ENCODE assay signal across 11 mouse cellular contexts in the genomic region with DNA sequence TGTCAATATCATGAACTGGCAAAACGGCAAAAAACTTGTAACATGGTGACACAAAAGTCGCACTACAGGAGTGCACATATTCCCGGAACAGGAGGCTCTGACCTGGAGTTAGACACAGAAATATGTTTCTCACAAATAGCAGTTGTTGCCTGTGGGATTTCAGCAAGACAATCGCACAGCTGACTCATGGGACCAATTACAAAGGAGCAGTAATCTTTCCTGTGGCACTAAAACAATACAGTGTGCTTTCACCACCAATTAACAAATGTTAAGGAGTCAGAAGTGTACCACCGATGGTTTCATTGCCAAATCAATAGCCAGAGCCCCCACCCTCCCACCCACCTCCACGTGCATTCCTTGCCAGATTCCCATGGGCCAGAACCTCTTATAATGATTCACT.
DNase-seq lines count a peak whose midpoint lies in the region; ATAC-seq and TF ChIP-seq lines count a peak whose summit lies in the region.
"Had no signal": no experiment of that assay in that cellular context is flagged by ENCODE, and none has a peak within 500 bp of the region (broad histone marks: within the 10 kb centered on the region; RNA-seq: fewer than 3 reads in every experiment).

No protein-coding gene starts in this region.

- no peaks in the 10 kb centered on the region for H3K9me3 ChIP-seq in heart, embryonic 11.5 days (replicated peaks; ENCODE audit: control insufficient read depth, low read length)
- H3K9me3 ChIP-seq in neural tube, embryonic 12.5 days, result no peaks in the 10 kb centered on the region
- H3K9me3 ChIP-seq in forebrain, postnatal 0 days (ENCODE audit: low read length), result no peaks in the 10 kb centered on the region
- H3K9me3 ChIP-seq in neural tube, embryonic 15.5 days (replicated peaks), result no peaks in the 10 kb centered on the region

- no peaks in the 10 kb centered on the region for H3K27me3 ChIP-seq in heart, embryonic 11.5 days (ENCODE audit: control insufficient read depth, insufficient read depth, low read length)
- H3K27me3 ChIP-seq in neural tube, embryonic 12.5 days (replicated peaks), result no peaks in the 10 kb centered on the region
- no peaks in the 10 kb centered on the region for H3K27me3 ChIP-seq in forebrain, postnatal 0 days (ENCODE audit: insufficient read depth, low read length)
- no peaks in the 10 kb centered on the region for H3K27me3 ChIP-seq in neural tube, embryonic 15.5 days (replicated peaks)

- peaks cover 41% of the 10 kb centered on the region for H3K4me1 ChIP-seq in heart, embryonic 11.5 days (ENCODE audit: control insufficient read depth, insufficient read depth, low read length)
- peaks cover 42% of the 10 kb centered on the region for H3K4me1 ChIP-seq in neural tube, embryonic 12.5 days
- peaks cover 4% of the 10 kb centered on the region; the same call in 1 of the 2 replicates for H3K4me1 ChIP-seq in forebrain, postnatal 0 days (ENCODE audit: insufficient read depth)
- H3K4me1 ChIP-seq in neural tube, embryonic 15.5 days, result peaks cover 62% of the 10 kb centered on the region

- H3K27ac ChIP-seq in heart, embryonic 11.5 days (ENCODE audit: low read depth, low read length), result no peak overlapping the region
- no peak overlapping the region for H3K27ac ChIP-seq in neural tube, embryonic 12.5 days
- peak overlapping the region; percentile 97 for H3K27ac ChIP-seq in forebrain, postnatal 0 days (ENCODE audit: low read depth, low read length)
- peak overlapping the region; percentile 94 for H3K27ac ChIP-seq in neural tube, embryonic 15.5 days (replicated peaks)

- 67% methylated on average over 6 of the region's 6 CpGs for WGBS in heart, embryonic 11.5 days (ENCODE audit: insufficient replicate concordance)
- 50% methylated on average over 6 of the region's 6 CpGs for whole genome bisulfite sequencing in neural tube, embryonic 12.5 days
- 28% methylated on average over 6 of the region's 6 CpGs for WGBS in forebrain, postnatal 0 days
- 28% methylated on average over 6 of the region's 6 CpGs for WGBS in neural tube, embryonic 15.5 days

- ATAC-seq in heart, embryonic 11.5 days (replicated peaks; ENCODE audit: insufficient number of reproducible peaks, low FRiP score, low TSS enrichment), result no peak
- ATAC-seq in neural tube, embryonic 12.5 days (ENCODE audit: low FRiP score, low read depth), result no peak
- peak; percentile 4; the same call in 1 of the 2 replicates for ATAC-seq in forebrain, postnatal 0 days
- peak; percentile 6; the same call in 1 of the 2 replicates for ATAC-seq in neural tube, embryonic 15.5 days (ENCODE audit: low FRiP score)

- DNase-seq in heart, postnatal 4 days, result no peak
- DNase-seq in neural tube, embryonic 10.5 days (ENCODE audit: extremely low spot score, low spot score), result no peak
- peak; percentile 44 for DNase-seq in forebrain, postnatal 0 days
- no peak for DNase-seq in thymus, postnatal 10 days (ENCODE audit: low spot score in 2 of 2)
- DNase-seq in liver, result no peak
- DNase-seq: kidney, adult 18-20 months; lung, postnatal 14 days had no signal

- TF ChIP-seq CTCF in forebrain, postnatal 0 days (IDR thresholded peaks at IDR 0.05; ENCODE audit: low read depth), result no peak

- peak overlapping the region; percentile 8; the same call in 1 of the 2 replicates for H3K4me3 ChIP-seq in heart, embryonic 11.5 days (ENCODE audit: low read depth, low read length)
- no peak overlapping the region for H3K4me3 ChIP-seq in neural tube, embryonic 12.5 days
- H3K4me3 ChIP-seq in forebrain, postnatal 0 days (ENCODE audit: low read depth, low read length), result peak overlapping the region; percentile 50
- H3K4me3 ChIP-seq in neural tube, embryonic 15.5 days (replicated peaks), result peak overlapping the region; percentile 52

- peak overlapping the region; percentile 53 for H3K4me2 ChIP-seq in heart, embryonic 11.5 days
- peak overlapping the region; percentile 41 for H3K4me2 ChIP-seq in neural tube, embryonic 12.5 days (replicated peaks)
- peak overlapping the region; percentile 54 for H3K4me2 ChIP-seq in forebrain, postnatal 0 days (ENCODE audit: low read depth)
- H3K4me2 ChIP-seq in neural tube, embryonic 15.5 days, result peak overlapping the region; percentile 58
- H3K4me2 ChIP-seq: liver, embryonic 11.5 days had no signal

- no peak overlapping the region for H3K9ac ChIP-seq in heart, embryonic 11.5 days (ENCODE audit: low read depth, low read length)
- no peak overlapping the region for H3K9ac ChIP-seq in neural tube, embryonic 12.5 days
- peak overlapping the region; percentile 66 for H3K9ac ChIP-seq in forebrain, postnatal 0 days
- peak overlapping the region; percentile 30 for H3K9ac ChIP-seq in neural tube, embryonic 15.5 days (replicated peaks)

- H3K36me3 ChIP-seq in heart, embryonic 11.5 days (ENCODE audit: control insufficient read depth, insufficient read depth, low read length), result no peaks in the 10 kb centered on the region
- H3K36me3 ChIP-seq in neural tube, embryonic 12.5 days, result no peaks in the 10 kb centered on the region
- H3K36me3 ChIP-seq in forebrain, postnatal 0 days (ENCODE audit: insufficient read depth), result no peaks in the 10 kb centered on the region
- H3K36me3 ChIP-seq in neural tube, embryonic 15.5 days, result no peaks in the 10 kb centered on the region

Comparison
In these comparisons a context has a peak if more than half of its experiments do, and no peak if none do; other contexts are left out.
1. ATAC-seq: peak in forebrain, postnatal 0 days (single experiment) and neural tube, embryonic 15.5 days (single experiment); none in heart, embryonic 11.5 days (single experiment) and neural tube, embryonic 12.5 days (single experiment).
2. H3K27ac ChIP-seq: peak in forebrain, postnatal 0 days (single experiment) and neural tube, embryonic 15.5 days (single experiment); none in heart, embryonic 11.5 days (single experiment) and neural tube, embryonic 12.5 days (single experiment).
3. H3K9ac ChIP-seq: peak in forebrain, postnatal 0 days (single experiment) and neural tube, embryonic 15.5 days (single experiment); none in heart, embryonic 11.5 days (single experiment) and neural tube, embryonic 12.5 days (single experiment).
4. Peak in every context shown above with its lines, with median percentiles within 50 percentile points of each other: H3K4me2 ChIP-seq.